Mouse (Mus musculus) layer of hippocampus, postnatal 14 days (tissue): ENCODE results near the gene Rnf181. TPM values are rescaled to one million over a fixed set of nuclear protein-coding genes. Genes with fewer than 3 reads are reported as not detected.

Experiments used
- DNase-seq, 2 experiments: peaks; one replicate each; pipeline ENCODE4 v3.0.0; 2021 to 2022; ENCODE audit warnings: low spot score in 2 of 2, mixed read lengths in 1 of 2
- long read RNA-seq, 2 experiments: library from polyadenylated mRNA; stranded (forward); transcript quantifications; one replicate each; pipeline ENCODE4 v2.0.0; 2021
- total RNA-seq, 2 experiments: library from RNA; stranded (reverse); gene quantifications; 2 replicates each; pipeline ENCODE4 v1.2.3; 2021

Rnf181 gene
- total RNA-seq, result 10 to 100 TPM; 78.0 to 85.6 TPM
- long read RNA-seq, experiment 1, transcript Rnf181-201 (5 exons, 1,434 nt), result major isoform, 40 of 74 reads
- long read RNA-seq, experiment 1, partial matches to known transcripts, result 8 of 74 reads
- long read RNA-seq, experiment 1, other reads (novel, unspliced or antisense), result 22 of 74 reads
- long read RNA-seq, experiment 2, transcript Rnf181-201 (5 exons, 1,434 nt), result major isoform, 66 of 101 reads
- long read RNA-seq, experiment 2, partial matches to known transcripts, result 11 of 101 reads
- long read RNA-seq, experiment 2, other reads (novel, unspliced or antisense), result 22 of 101 reads

DNA sequence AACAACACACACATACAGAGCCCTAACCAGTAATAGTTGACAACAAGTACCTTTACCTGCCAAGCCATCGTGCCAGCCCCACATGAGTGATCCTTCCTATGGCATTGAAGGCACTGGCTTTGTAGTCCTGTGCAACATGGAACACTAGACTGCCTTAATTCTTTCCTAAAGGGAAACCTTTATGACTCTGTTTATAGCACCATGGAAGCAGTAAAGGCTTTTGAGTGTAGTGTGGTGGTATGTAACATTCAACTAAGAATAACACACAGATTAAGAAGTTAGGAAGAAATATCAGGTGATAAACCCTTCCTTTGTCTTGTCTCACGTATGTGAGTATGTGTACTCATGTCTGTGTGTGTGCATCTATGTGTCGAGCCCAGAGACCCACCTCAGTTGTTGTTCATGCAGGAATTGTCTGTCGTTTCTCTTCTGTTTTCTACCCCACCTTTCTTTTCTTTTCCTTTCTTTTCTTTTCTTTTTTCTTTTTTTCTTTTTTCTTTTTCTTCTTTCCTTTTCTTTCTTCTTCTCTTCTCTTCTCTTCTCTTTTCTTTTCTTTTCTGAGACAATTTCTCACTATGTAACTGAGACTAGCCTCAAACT, at the start of gene Rnf181:
TSS of gene Rnf181 (minus strand) at position 113 of the 600 bp plus-strand sequence.
- DNase-seq, result no peak

DNA sequence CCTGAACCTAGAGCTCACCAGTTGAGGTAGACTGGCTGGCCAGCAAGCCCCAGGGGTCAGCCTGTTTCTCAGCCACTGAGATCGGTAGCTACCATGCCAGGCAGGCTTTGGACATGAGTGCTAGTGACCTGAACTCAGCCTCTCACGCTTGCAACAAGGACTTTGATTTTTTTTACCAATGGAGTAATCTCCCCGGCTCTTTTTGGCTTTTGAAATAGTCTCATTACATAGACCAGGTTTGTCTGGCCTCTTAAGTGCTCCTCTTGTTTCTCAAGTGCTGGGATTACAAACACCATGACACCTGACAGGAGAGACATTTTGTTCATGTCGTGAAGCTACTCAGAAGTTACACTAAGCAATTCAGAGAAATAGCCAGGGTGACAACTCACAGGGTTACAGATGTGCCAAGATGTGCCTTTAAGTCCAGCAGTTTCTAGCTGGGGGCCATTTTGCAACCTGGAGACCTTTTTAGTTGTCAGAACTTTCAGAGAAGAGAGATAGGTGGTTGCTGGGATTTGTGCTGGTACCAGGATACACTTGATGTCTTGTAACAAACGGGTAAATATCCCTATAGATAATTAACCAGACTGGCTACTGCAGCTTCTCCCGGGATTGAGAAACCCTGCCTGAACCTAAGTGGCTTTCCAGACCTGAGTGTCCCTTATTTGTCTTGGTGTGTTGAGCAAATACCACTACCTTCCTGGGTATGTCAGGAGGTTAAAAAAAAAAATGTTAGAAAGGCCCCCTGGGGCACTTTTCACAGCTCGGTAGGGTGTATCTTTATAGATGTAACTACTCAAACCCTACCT, 49.4 kb upstream of the Rnf181 start:
- no peak for DNase-seq

- no peak for DNase-seq
Observed at GRCm38 (mm10) chr6:72415181-72415580, 48.4 kb upstream of the Rnf181 start.

DNA sequence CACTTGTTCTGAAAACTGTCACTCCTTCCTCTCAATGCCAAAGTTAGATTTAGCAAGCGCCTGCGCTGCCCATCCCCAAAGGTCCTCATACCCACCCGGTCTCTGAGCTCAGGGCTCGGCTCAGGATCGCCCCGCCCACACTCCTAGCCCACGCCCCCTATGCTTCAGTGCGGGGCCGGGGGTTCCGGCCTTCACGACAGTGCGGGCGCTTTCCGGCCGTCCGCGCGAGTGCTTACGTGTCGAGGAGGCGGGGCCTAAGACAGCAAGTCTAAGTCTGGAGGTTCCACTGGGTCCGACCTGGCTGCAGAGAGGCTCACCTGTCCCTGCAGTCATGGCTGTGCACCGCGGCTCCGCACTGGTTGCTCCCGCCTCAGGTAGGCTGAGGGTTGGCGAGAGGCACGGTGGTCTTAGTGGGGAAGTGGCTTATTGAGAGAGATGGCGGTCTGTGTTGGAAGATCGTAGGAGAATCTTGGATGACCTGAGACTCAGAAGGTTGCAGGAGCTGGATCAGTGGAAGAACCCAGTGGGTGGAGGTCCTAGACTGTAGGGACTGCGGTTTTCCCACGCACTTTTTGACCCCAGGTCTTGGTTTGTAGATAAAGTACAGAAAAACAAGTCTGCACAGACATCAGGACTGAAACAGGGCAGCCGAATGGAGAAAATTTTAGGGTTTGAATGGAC, 47.5 kb upstream of the Rnf181 start, which contains the start of gene Ggcx:
TSS of gene Ggcx (plus strand) at position 233 of the 681 bp plus-strand sequence.
- peak; percentile 86 to 92 for DNase-seq

DNA sequence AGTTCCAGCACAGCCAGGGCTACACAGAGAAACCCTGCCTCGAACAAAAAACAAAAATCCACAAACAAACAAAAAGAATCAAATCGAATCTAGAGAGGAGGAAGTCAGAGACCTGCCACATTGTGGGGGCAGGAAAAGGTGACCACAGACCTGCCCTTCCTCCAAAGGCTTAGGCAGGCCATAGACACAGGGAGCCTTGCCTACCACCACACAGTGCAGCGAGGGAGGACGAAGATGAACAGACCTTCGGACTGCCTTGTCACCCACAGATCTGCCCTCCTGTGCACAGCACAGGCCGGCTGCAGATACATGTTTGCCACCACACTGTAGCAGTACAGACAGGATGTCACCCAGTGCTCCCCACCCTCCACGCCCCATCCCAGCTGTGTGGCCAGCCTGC, 43.8 kb upstream of the Rnf181 start:
- DNase-seq, result no peak

GRCm38 (mm10) chr6:72410003-72410402, 43.2 kb upstream of the Rnf181 start:
- DNase-seq, result no peak

DNA sequence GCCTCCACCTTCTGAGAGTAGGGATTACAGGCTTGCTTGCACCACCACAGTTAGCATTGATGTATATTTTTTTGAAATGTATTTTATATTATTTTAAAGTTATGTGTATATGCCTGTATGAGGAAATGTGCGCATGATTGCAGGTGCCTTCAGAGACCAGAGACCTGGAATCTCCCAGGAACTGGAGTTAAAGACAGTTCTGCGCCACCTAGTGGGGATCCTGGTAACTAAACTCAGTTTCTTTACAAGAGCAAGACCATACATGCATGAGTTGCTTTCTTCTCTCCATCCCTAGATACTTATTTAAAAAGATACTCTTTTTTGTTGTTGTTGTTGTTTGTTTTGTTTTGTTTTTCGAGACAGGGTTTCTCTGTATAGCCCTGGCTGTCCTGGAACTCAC, 42.8 kb upstream of the Rnf181 start:
- DNase-seq, result peak in 1 of 2 experiments; percentile 65

GRCm38 (mm10) chr6:72407119-72407518, 40.4 kb upstream of the Rnf181 start:
- peak; percentile 75 to 83 for DNase-seq

- no peak for DNase-seq
Observed at GRCm38 (mm10) chr6:72405356-72405755, 38.6 kb upstream of the Rnf181 start.

GRCm38 (mm10) chr6:72401875-72402274, 35.1 kb upstream of the Rnf181 start:
- DNase-seq, result peak; percentile 59 to 75

DNA sequence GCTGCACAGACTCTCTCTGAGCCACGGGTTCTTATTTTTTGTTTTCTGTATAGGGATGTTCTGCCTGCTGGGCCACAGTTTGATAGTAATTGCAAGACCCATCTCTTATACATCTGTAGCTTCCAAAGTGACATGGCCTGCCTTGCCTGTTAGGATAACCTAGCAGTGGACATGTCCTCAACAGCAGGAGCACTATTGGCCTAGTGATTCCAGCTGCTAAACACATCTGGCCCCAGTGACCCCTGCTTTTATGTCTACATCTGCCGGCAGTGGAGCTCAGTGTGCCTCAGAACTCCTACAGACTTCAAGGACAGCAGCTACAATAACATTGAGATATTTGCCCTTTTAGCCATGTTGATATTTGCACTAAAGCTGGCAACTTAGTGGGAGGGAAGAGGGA, 33.2 kb upstream of the Rnf181 start:
- no peak for DNase-seq

GRCm38 (mm10) chr6:72396837-72397251, 30.1 kb upstream of the Rnf181 start:
- DNase-seq, result no peak

- no peak for DNase-seq
Observed at GRCm38 (mm10) chr6:72392341-72392740, 25.6 kb upstream of the Rnf181 start.

DNA sequence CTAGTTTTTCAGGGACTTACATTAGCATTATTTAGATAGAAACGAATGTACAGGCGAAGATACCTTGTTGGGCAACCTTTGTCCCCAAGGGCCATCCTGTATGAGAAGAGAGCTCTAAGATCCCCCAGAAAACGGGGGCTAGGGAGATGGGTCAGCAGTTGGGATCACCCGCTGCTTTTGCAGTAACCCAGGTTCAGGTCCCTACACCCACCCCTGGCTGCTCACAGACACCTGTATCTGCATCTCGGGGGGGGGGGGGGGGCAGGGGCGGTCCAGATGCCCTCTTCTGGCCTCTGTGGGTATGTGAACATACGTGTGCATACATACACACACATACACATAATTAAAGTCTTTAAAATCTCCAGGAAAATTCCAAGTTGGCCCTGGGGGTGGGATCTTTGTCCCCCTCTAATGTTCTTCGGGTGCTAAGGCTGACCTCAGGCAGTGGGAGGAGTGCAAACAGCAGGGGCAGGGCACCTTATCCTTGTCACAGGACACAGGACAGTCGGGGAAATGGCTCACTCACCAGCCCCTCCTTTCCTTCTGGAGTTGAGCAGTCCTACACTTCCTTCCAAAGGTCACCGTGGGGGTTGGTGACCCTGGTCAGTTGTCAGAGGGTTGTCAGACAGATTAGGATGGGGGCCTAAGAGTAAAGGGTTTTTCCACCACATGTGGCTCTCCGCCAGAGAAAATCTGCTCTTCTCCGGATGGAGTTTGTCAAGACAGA, 24.2 kb upstream of the Rnf181 start:
- DNase-seq, result no peak

- DNase-seq, result peak; percentile 29 to 55
Observed at GRCm38 (mm10) chr6:72389941-72390771, 23.4 kb upstream of the Rnf181 start, which contains the start of gene Vamp8. TSS of gene Vamp8 (minus strand) at chr6:72390703.

DNA sequence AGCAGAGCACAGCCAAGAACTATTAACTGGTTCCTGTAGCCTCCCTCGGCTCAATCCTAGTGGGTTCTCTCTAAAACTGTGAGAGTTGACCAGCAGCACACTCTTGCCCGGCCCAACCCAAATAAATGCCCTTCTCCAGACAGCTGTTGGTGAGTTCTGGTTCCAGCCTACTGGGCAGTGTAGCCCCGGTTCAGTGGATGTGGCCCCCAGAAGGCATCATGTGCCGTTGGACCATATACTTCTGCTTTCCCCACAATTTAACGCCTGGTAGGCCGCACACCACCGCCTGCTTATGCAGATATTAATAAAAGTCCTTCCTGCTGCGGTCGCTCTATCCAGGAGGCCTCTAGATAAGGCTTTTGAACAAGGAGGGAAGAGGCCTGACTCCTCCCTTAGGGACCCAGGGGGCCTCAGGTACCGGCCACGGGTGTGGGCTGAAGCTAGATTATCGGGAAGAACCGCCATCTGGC, 22.8 kb upstream of the Rnf181 start:
- DNase-seq, result peak; percentile 8 to 49

DNA sequence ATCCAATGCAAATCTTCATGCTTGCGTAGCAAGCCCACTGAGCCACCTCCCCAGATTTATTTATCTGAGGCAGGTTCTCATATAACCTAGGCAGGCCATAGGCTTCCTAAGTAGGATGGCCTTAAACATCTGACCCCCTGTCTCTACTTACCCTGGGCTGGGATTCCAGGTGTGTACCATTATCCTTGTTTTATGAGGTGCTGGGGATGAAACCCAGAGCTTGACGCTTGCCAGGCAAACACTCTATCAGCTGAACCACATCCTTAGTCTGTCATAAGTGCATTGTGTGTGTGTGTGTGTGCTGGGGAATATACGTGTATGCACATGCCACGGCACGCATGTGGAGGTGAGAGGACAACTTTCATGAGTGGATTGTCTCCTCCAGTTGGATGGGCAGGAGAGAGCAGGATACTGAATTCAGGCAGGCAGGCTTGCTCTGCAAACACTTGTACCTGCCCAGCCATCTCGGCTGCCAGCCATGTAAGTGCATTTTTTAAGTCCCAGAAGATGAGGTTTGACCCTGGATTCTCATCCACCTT, 22.1 kb upstream of the Rnf181 start:
- no peak for DNase-seq

DNA sequence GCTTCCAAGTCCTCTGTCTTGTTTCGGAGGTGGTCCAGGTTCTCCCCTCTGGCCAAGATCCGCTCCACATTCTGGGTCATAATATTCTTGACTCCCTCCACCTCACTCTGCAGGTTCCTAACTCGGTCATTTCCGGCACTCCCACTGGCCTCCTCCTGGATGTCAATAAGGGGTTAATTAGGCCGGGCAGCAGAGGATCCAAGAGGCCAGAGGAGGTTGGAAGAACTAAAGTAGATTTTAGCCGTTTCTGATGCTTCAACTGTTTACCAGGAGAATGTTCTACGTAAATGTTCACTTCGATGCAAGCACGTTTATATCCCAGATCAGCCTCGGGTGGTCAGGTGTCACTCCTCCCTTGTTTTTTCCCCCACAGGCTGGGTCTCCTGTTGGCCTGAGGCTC, 21.5 kb upstream of the Rnf181 start:
- DNase-seq, result no peak

- no peak for DNase-seq
Observed at GRCm38 (mm10) chr6:72387816-72388215, 21.1 kb upstream of the Rnf181 start.
